In the genomic region with DNA sequence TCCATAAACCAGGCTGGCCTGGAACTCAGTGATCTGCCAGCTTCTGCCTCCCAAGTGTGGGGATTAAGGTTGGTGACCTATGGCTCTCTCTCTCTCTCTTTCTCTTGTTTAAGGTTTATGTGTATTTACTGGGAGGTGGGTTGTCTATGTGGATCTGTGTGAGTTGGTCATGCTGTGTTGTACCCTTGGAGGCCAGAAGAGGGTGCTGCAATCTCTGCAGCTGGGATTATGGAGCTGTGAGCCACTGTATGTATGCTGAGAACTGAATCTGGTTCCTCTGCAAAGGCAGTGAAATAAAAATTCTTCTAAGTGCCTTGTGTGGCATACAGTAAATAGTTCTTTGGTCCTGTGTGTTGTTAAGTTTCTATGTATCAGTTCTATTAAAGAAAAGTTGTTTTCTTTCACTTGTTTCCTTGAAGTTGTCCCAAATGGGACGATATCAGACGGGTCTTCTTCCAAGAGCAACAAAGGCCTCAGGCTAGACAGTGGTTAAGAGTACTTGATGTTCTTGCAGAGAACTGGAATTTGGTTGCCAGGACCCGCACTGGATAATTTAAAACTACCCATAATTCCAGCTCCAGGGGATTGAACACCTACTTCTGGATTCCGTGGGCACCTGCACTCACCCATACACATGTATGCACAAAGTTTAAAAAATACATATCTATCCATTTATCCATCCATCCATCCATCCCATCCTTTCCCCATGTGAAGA, we compare ENCODE assay signal across 12 mouse cellular contexts. TPM values are rescaled to one million over a fixed set of nuclear protein-coding genes. Genes with fewer than 3 reads are reported as not detected.
DNase-seq lines count a peak whose midpoint lies in the region; ATAC-seq and TF ChIP-seq lines count a peak whose summit lies in the region.
"Had no signal": no experiment of that assay in that cellular context is flagged by ENCODE, and none has a peak within 500 bp of the region (broad histone marks: within the 10 kb centered on the region; RNA-seq: fewer than 3 reads in every experiment).

No protein-coding gene starts in this region.

- no peak overlapping the region for H3K9ac ChIP-seq in liver, embryonic 11.5 days (ENCODE audit: low read depth, low read length)
- H3K9ac ChIP-seq in midbrain, embryonic 14.5 days (replicated peaks; ENCODE audit: low read length), result no peak overlapping the region
- H3K9ac ChIP-seq: neural tube, embryonic 13.5 days had no signal

- H3K4me3 ChIP-seq in liver, embryonic 11.5 days (ENCODE audit: low read depth, low read length), result no peak overlapping the region
- no peak overlapping the region for H3K4me3 ChIP-seq in E14TG2a.4 (replicated peaks; ENCODE audit: low read length)
- no peak overlapping the region for H3K4me3 ChIP-seq in midbrain, embryonic 14.5 days (replicated peaks; ENCODE audit: low read depth, low read length)
- H3K4me3 ChIP-seq: heart, embryonic 10.5 days; neural tube, embryonic 13.5 days had no signal

- TF ChIP-seq CTCF in E14TG2a.4 (conservative IDR thresholded peaks at IDR 0.05; ENCODE audit: low read length), result peak; percentile 80

- no peaks in the 10 kb centered on the region for H3K27me3 ChIP-seq in liver, embryonic 11.5 days (replicated peaks; ENCODE audit: control insufficient read depth, insufficient read depth, low read length)
- no peaks in the 10 kb centered on the region for H3K27me3 ChIP-seq in E14TG2a.4 (ENCODE audit: insufficient read depth, low read length)
- H3K27me3 ChIP-seq in midbrain, embryonic 14.5 days (ENCODE audit: control insufficient read depth, insufficient read depth, low read length), result no peaks in the 10 kb centered on the region
- H3K27me3 ChIP-seq: neural tube, embryonic 13.5 days had no signal

- ATAC-seq in liver, embryonic 11.5 days (replicated peaks; ENCODE audit: low FRiP score), result no peak
- ATAC-seq in midbrain, embryonic 14.5 days (ENCODE audit: low FRiP score, low TSS enrichment), result no peak
- no peak for ATAC-seq in inflammation-experienced regulatory T-cells, adult 6 months

- WGBS in liver, embryonic 11.5 days, result 80% methylated on average over 4 of the region's 4 CpGs
- 80% methylated on average over 4 of the region's 4 CpGs for WGBS in midbrain, embryonic 14.5 days

- no peaks in the 10 kb centered on the region for H3K9me3 ChIP-seq in liver, embryonic 11.5 days (ENCODE audit: control insufficient read depth, low read length)
- peaks cover 3% of the 10 kb centered on the region; the same call in 1 of the 2 replicates for H3K9me3 ChIP-seq in E14TG2a.4 (ENCODE audit: low read length)
- H3K9me3 ChIP-seq in midbrain, embryonic 14.5 days (ENCODE audit: control insufficient read depth, low read length), result no peaks in the 10 kb centered on the region
- H3K9me3 ChIP-seq: heart, embryonic 10.5 days; neural tube, embryonic 13.5 days had no signal

- DNase-seq in liver, result peak; percentile 24
- DNase-seq in liver, embryonic 11.5 days (ENCODE audit: low spot score), result no peak
- DNase-seq in c-Kit-positive CD71-negative TER-119-negative erythroid progenitor cells, embryonic 14.5 days (ENCODE audit: low read depth), result peak; percentile 36
- DNase-seq in retina, embryonic 14.5 days (ENCODE audit: low spot score), result peak; percentile 23
- no peak for DNase-seq in urinary bladder, adult 2 months (ENCODE audit: low spot score)
- no peak for DNase-seq in midbrain, embryonic 14.5 days
- DNase-seq: adrenal gland, postnatal 25 days; kidney, postnatal 10 days had no signal

- H3K4me1 ChIP-seq in liver, embryonic 11.5 days (replicated peaks; ENCODE audit: control insufficient read depth, insufficient read depth, low read length), result no peaks in the 10 kb centered on the region
- H3K4me1 ChIP-seq in E14TG2a.4 (replicated peaks; ENCODE audit: low read depth, low read length), result peaks cover 9% of the 10 kb centered on the region
- no peaks in the 10 kb centered on the region; the same call in 1 of the 2 replicates for H3K4me1 ChIP-seq in midbrain, embryonic 14.5 days (ENCODE audit: control insufficient read depth, insufficient read depth, low read length)
- H3K4me1 ChIP-seq: heart, embryonic 10.5 days; neural tube, embryonic 13.5 days had no signal

- no peaks in the 10 kb centered on the region for H3K36me3 ChIP-seq in liver, embryonic 11.5 days (ENCODE audit: control insufficient read depth, insufficient read depth, low read length)
- H3K36me3 ChIP-seq in E14TG2a.4 (ENCODE audit: insufficient read depth, low read length), result no peaks in the 10 kb centered on the region
- H3K36me3 ChIP-seq in midbrain, embryonic 14.5 days (ENCODE audit: control insufficient read depth, insufficient read depth, low read length), result no peaks in the 10 kb centered on the region
- H3K36me3 ChIP-seq: heart, embryonic 10.5 days; neural tube, embryonic 13.5 days had no signal

- no peak overlapping the region for H3K4me2 ChIP-seq in liver, embryonic 11.5 days
- H3K4me2 ChIP-seq in midbrain, embryonic 14.5 days (ENCODE audit: low read length), result no peak overlapping the region
- H3K4me2 ChIP-seq: neural tube, embryonic 13.5 days had no signal

- H3K27ac ChIP-seq in liver, embryonic 11.5 days (ENCODE audit: low read depth, low read length), result no peak overlapping the region
- H3K27ac ChIP-seq in midbrain, embryonic 14.5 days (replicated peaks; ENCODE audit: low read depth, low read length), result no peak overlapping the region
- H3K27ac ChIP-seq: heart, embryonic 10.5 days; neural tube, embryonic 13.5 days had no signal

RNA-seq across cellular contexts. Expression of gene Fam161a, which starts 6.4 kb away (rescaled TPM):
- polyA plus RNA-seq in liver, embryonic 11.5 days (2014; fragmentation: Nextera tagmentation; extraction: Ambion mirVana), result 1.1 and 1.9 TPM in 2 replicates
- 14.9 and 17.4 TPM in 2 replicates for polyA plus RNA-seq in urinary bladder, adult 2 months (2012; rRNA removed)
- polyA plus RNA-seq in midbrain, embryonic 14.5 days (2014; fragmentation: Nextera tagmentation; extraction: Ambion mirVana), result 3.7 and 5.1 TPM in 2 replicates
- 1 to 10 TPM; 2.0 to 6.1 (median 2.8) TPM for polyA plus RNA-seq in inflammation-experienced regulatory T-cells, adult 6 months (2017; shearing (Covaris generic))

RNA-seq across cellular contexts. Expression of gene Cct4, which starts 23.4 kb away (rescaled TPM):
- 399 and 436 TPM in 2 replicates for polyA plus RNA-seq in liver, embryonic 11.5 days (2014; fragmentation: Nextera tagmentation; extraction: Ambion mirVana)
- 96.2 and 112 TPM in 2 replicates for polyA plus RNA-seq in urinary bladder, adult 2 months (2012; rRNA removed)
- 287 and 336 TPM in 2 replicates for polyA plus RNA-seq in midbrain, embryonic 14.5 days (2014; fragmentation: Nextera tagmentation; extraction: Ambion mirVana)
- 100 to 1,000 TPM; 197 to 230 (median 201) TPM for polyA plus RNA-seq in inflammation-experienced regulatory T-cells, adult 6 months (2017; shearing (Covaris generic))

RNA-seq across cellular contexts. Expression of gene Commd1, which starts 31.6 kb away (rescaled TPM):
- polyA plus RNA-seq in liver, embryonic 11.5 days (2014; fragmentation: Nextera tagmentation; extraction: Ambion mirVana), result 331 and 333 TPM in 2 replicates
- 68.5 and 79.7 TPM in 2 replicates for polyA plus RNA-seq in urinary bladder, adult 2 months (2012; rRNA removed)
- 266 and 270 TPM in 2 replicates for polyA plus RNA-seq in midbrain, embryonic 14.5 days (2014; fragmentation: Nextera tagmentation; extraction: Ambion mirVana)
- polyA plus RNA-seq in inflammation-experienced regulatory T-cells, adult 6 months (2017; shearing (Covaris generic)), result 100 to 1,000 TPM in 1 of 3 experiments, 10 to 100 TPM in 2; 72.3 to 139 (median 76.1) TPM

RNA-seq across cellular contexts. Expression of gene Gm28048, which starts 31.8 kb away (rescaled TPM):
- polyA plus RNA-seq in liver, embryonic 11.5 days (2014; fragmentation: Nextera tagmentation; extraction: Ambion mirVana), result 17.7 and 20.0 TPM in 2 replicates
- polyA plus RNA-seq in urinary bladder, adult 2 months (2012; rRNA removed), result 7.6 and 7.9 TPM in 2 replicates
- 2.6 and 4.5 TPM in 2 replicates for polyA plus RNA-seq in midbrain, embryonic 14.5 days (2014; fragmentation: Nextera tagmentation; extraction: Ambion mirVana)
- 10 to 100 TPM; 32.2 to 37.8 (median 34.9) TPM for polyA plus RNA-seq in inflammation-experienced regulatory T-cells, adult 6 months (2017; shearing (Covaris generic))

RNA-seq across cellular contexts. Expression of gene Zrsr1, which starts 41.9 kb away (rescaled TPM):
- 1.7 and 2.1 TPM in 2 replicates for polyA plus RNA-seq in liver, embryonic 11.5 days (2014; fragmentation: Nextera tagmentation; extraction: Ambion mirVana)
- 20.5 and 27.6 TPM in 2 replicates for polyA plus RNA-seq in urinary bladder, adult 2 months (2012; rRNA removed)
- polyA plus RNA-seq in midbrain, embryonic 14.5 days (2014; fragmentation: Nextera tagmentation; extraction: Ambion mirVana), result 4.7 and 5.8 TPM in 2 replicates
- 10 to 100 TPM in 1 of 3 experiments, 1 to 10 TPM in 2; 6.2 to 11.1 (median 8.8) TPM for polyA plus RNA-seq in inflammation-experienced regulatory T-cells, adult 6 months (2017; shearing (Covaris generic))

Comparison
In these comparisons a context has a peak if more than half of its experiments do, and no peak if none do; other contexts are left out.
1. DNase-seq: peak in liver (single experiment), c-Kit-positive CD71-negative TER-119-negative erythroid progenitor cells, embryonic 14.5 days (single experiment) and retina, embryonic 14.5 days (single experiment); none in liver, embryonic 11.5 days (single experiment), urinary bladder, adult 2 months (single experiment) and midbrain, embryonic 14.5 days (single experiment).